Mouse (Mus musculus) kidney, embryonic 14.5 days (tissue): ENCODE results near the gene Ano3. TPM values are rescaled to one million over a fixed set of nuclear protein-coding genes. Genes with fewer than 3 reads are reported as not detected.

Experiments
- ATAC-seq: fragments of 200-750 bp; cut with Nextera tagmentation; 2 replicates; pipeline ENCODE4 v1.8.0; 2017; ENCODE audit warnings: moderate number of reproducible peaks, mild to moderate bottlenecking, moderate TSS enrichment, moderate library complexity; ENCODE audit not compliant: low FRiP score, low TSS enrichment
- H3K27ac ChIP-seq: fragments of 300-500 bp; sonication (generic); 2 replicates; pipeline ENCODE4 v1.5.1; 2014; ENCODE audit warnings: low read depth, mild to moderate bottlenecking, low read length, moderate library complexity, mixed read lengths
- H3K27me3 ChIP-seq: fragments of 300-500 bp; sonication (generic); 2 replicates; pipeline ENCODE4 v1.6.1; 2014; ENCODE audit warnings: mild to moderate bottlenecking, low read length; ENCODE audit not compliant: control insufficient read depth, insufficient read depth
- H3K36me3 ChIP-seq: fragments of 300-500 bp; sonication (generic); 2 replicates; pipeline ENCODE4 v1.6.1; 2014; ENCODE audit warnings: low read length, mixed read lengths; ENCODE audit not compliant: control insufficient read depth, insufficient read depth
- H3K4me1 ChIP-seq: fragments of 300-500 bp; sonication (generic); 2 replicates; pipeline ENCODE4 v1.6.1; 2014; ENCODE audit warnings: low read length, mixed read lengths; ENCODE audit not compliant: control insufficient read depth, insufficient read depth
- H3K4me2 ChIP-seq: fragments of 300-500 bp; sonication (generic); replicated peaks from 2 replicates; pipeline ENCODE4 v1.6.1; 2014; ENCODE audit warnings: low read depth, mild to moderate bottlenecking, low read length
- H3K4me3 ChIP-seq: fragments of 300-500 bp; sonication (generic); 2 replicates; pipeline ENCODE4 v1.5.1; 2014; ENCODE audit warnings: mild to moderate bottlenecking, low read length
- H3K9ac ChIP-seq: fragments of 300-500 bp; sonication (generic); 2 replicates; pipeline ENCODE4 v1.6.1; 2014; ENCODE audit warnings: low read depth, mild to moderate bottlenecking, low read length, moderate library complexity
- H3K9me3 ChIP-seq: fragments of 300-500 bp; sonication (generic); 2 replicates; pipeline ENCODE4 v1.6.1; 2016; ENCODE audit warnings: low read length; ENCODE audit not compliant: control insufficient read depth
- WGBS: fragments of 180-500 bp; shearing (Covaris S2); extraction: QIAGEN DNeasy Blood & Tissue Kit; methylation state at CpG from one replicate; pipeline ENCODE4 v1.1.7; 2014; 5-methylcytosine and 5-hydroxymethylcytosine counted together
- polyA plus RNA-seq: library from polyadenylated mRNA; unstranded; fragments of >200 nt; fragmentation: Nextera tagmentation; extraction: Ambion mirVana; gene quantifications from 2 replicates; pipeline ENCODE4 v1.2.1, GENCODE M21; 2014

The Ano3 gene
- polyA plus RNA-seq, 1 experiment from 2014 or later: 0.70 TPM

DNA sequence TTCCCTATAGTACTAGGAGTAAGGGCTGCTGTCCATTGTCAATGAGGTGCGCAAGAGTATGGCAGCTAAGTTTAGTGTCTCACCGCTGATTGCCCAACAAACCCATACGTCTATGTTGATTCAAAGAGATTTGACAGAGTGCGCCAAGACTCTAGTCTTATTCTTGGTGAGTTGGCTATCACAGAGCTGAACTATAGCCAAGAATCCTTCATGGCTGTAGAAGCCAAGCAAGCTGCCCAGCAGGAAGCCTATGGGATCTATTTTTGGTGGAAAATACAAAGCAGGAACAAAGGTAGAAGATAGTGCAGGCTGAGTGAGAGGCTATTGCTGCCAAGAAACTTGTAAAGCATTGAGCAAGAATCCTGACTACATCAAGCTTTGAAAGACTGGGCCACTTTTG, 87.3 kb downstream of the Ano3 start:
- Histone ChIP-seq H3K9me3 (no peaks in the 10 kb centered on the region), H3K27ac (no peak overlapping the region), H3K4me1 (no peaks in the 10 kb centered on the region), H3K4me2 (no peak overlapping the region), H3K27me3 (no peaks in the 10 kb centered on the region), H3K4me3 (no peak overlapping the region), H3K9ac (no peak overlapping the region), H3K36me3 (no peaks in the 10 kb centered on the region)
- WGBS: 96% methylated on average over 4 of the region's 4 CpGs
- no peak for ATAC-seq

DNA sequence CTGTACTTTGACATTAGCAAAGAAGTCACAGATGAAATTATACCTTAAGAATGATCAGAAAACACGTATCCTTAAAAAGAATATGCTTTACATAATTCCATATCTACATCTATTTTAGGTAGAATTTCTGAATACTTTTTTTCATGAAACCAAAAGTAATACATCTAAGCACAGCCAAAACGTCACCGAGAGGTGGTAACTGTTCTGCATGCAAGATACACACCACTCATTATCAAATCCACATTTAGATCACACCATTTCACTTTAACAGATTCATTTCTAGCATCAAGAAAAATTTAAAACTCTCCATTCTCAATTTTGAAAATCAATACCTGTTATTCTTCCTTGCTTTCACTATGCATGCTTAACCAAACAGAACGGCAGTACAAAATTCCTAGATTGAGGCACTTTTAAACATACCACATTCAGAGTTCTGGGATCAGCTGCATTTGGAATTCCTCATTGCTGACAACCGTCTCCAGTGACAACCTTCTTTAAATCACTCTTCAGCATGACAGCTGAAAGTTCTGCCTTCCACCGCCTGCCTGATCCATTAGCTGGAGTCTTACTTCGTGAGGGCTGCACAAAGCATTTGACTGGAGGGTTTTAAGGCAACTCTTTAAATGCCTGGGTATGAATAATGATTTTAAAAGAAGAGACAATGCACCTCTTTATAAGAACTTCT, 111.0 kb downstream of the Ano3 start:
- H3K9me3 ChIP-seq: no peaks in the 10 kb centered on the region
- H3K4me2 ChIP-seq: no peak overlapping the region
- ATAC-seq: no peak
- H3K27ac ChIP-seq: no peak overlapping the region
- H3K9ac ChIP-seq: no peak overlapping the region
- no peaks in the 10 kb centered on the region for H3K36me3 ChIP-seq
- H3K4me1 ChIP-seq: no peaks in the 10 kb centered on the region
- no peaks in the 10 kb centered on the region for H3K27me3 ChIP-seq
- no peak overlapping the region for H3K4me3 ChIP-seq
- WGBS: 64% methylated on average over 7 of the region's 7 CpGs

DNA sequence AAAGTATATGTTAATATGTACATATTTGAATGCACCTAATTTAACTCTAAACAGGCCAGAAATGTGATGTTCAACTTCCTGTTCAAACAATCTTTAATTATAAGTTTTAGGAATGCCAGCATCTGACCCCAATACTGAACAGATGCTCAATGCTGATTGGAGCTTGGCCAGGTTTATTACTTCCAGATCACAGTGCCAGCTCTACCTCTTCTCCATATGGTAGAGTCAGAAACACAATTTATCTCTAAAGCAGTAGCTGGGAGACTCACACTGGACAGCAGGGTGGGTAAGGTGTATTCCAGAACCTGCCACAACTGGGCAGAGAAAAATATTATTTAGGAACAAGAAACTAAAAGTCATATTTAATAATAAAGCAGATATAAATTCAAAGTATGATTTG, 134.5 kb downstream of the Ano3 start:
- Histone ChIP-seq H3K27ac (no peak overlapping the region), H3K4me3 (no peak overlapping the region), H3K36me3 (no peaks in the 10 kb centered on the region), H3K27me3 (no peaks in the 10 kb centered on the region), H3K9ac (no peak overlapping the region), H3K4me1 (no peaks in the 10 kb centered on the region), H3K4me2 (no peak overlapping the region), H3K9me3 (no peaks in the 10 kb centered on the region)
- no peak for ATAC-seq

DNA sequence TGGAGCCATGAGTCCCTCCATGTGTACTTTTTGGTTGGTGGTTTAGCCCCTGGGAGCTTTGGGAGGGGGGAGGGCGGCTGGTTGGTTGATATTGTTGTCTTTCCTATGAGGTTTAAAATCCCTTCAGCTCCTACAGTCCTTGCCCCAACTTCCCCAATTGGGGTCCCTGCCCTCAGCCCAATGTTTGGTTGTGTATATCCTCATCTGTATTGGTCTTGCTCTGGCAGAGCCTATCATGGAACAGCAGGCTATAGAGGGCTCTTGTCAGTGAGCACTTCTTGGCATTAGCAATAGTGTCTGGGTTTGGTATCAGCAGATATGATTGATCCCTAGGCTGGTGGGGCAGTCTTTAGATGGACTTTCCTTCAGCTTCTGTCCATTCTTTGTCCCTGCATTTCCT, 135.8 kb downstream of the Ano3 start:
- Histone ChIP-seq H3K9ac (no peak overlapping the region), H3K27ac (no peak overlapping the region), H3K4me1 (no peaks in the 10 kb centered on the region), H3K4me2 (no peak overlapping the region), H3K36me3 (no peaks in the 10 kb centered on the region), H3K27me3 (no peaks in the 10 kb centered on the region), H3K4me3 (no peak overlapping the region), H3K9me3 (no peaks in the 10 kb centered on the region)
- ATAC-seq: no peak
- WGBS: 81% methylated on average over 1 of the region's 1 CpGs

DNA sequence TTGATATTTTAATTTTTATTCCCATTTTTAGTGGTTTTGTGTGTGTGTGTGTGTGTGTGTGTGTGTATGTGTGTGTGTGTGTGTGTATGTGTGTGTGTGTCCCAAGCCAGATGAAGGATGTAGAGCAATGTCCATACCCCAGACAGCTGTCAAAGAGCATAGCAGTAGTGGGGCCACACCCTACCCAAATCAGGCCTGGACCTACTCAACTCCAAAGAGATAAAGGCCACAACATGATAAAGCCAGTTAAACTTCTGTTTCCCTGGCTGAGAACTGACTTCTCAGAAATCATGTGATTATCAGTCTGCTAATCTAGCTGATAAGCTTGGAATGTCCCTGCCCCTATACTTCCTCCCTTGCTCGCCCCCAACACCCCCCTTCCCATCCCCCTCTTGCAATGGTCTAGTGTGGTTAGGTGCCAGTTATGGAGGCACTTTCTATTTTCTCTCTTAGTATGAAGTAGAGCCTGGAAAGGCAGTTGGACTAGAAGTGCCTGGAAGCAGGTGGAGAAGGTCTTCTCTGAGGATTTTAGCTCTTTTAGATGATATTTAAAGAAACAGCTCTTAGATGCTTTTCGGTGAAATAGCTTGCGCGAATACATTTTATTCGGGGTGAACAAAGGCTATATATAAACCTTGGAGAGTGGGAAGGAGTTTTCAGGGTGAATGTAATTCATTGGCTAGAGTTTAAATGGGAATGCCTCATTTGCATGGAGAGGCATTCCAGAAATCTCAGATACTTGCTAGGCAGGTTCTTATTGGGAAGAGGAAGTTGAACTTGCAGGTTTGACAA, 144.2 kb downstream of the Ano3 start:
- H3K4me1 ChIP-seq: no peaks in the 10 kb centered on the region
- no peak overlapping the region for H3K4me3 ChIP-seq
- no peak overlapping the region for H3K27ac ChIP-seq
- H3K36me3 ChIP-seq: no peaks in the 10 kb centered on the region
- 90% methylated on average over 5 of the region's 5 CpGs for WGBS
- H3K27me3 ChIP-seq: no peaks in the 10 kb centered on the region
- no peaks in the 10 kb centered on the region for H3K9me3 ChIP-seq
- H3K4me2 ChIP-seq: no peak overlapping the region
- H3K9ac ChIP-seq: no peak overlapping the region
- ATAC-seq: no peak

DNA sequence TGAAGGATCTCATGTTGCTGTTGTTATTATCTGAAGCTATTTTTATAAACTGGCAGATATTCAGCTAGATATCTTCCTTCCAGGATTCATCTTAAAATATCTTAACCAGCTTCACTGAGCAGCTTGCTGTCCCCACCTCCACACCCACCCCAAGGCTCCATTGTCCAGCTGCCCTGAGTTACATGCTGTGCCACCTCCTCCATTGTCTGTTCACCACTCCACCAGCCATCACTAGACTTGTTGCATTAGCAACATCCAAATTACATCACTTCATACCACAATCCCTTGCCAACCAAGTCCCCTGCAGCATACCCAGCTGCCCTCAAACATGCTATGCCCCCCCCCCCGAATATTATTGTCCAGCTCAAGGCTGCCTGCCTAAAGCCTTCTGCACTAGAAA, 154.8 kb downstream of the Ano3 start:
- Histone ChIP-seq H3K9me3 (no peaks in the 10 kb centered on the region), H3K27me3 (no peaks in the 10 kb centered on the region), H3K27ac (no peak overlapping the region), H3K4me2 (no peak overlapping the region), H3K9ac (no peak overlapping the region), H3K4me3 (no peak overlapping the region), H3K4me1 (no peaks in the 10 kb centered on the region), H3K36me3 (no peaks in the 10 kb centered on the region)
- WGBS: 54% methylated on average over 1 of the region's 1 CpGs
- ATAC-seq: no peak

DNA sequence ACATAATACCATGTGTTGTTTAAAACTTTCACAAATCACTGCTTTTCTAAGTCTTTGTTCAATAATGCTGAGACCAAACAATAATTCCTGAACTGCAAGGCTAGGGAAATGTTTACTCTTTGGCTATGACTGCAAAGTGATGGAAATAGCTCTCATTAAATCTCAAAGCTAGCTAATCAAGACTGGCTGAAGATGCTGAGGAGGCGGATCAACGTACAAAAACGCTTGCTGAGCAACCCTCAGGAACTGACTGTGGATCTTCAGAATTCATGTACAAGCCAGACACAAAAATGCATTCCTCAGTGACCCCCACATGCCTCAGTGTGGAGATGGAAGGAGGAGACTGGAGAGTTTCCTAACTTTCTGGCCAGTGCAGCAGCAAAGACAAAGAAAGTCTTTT, 155.3 kb downstream of the Ano3 start:
- no peak overlapping the region for H3K4me2 ChIP-seq
- no peak overlapping the region for H3K27ac ChIP-seq
- ATAC-seq: no peak
- no peaks in the 10 kb centered on the region for H3K4me1 ChIP-seq
- no peak overlapping the region for H3K4me3 ChIP-seq
- H3K27me3 ChIP-seq: no peaks in the 10 kb centered on the region
- no peaks in the 10 kb centered on the region for H3K36me3 ChIP-seq
- no peaks in the 10 kb centered on the region for H3K9me3 ChIP-seq
- 80% methylated on average over 3 of the region's 3 CpGs for WGBS
- H3K9ac ChIP-seq: no peak overlapping the region

DNA sequence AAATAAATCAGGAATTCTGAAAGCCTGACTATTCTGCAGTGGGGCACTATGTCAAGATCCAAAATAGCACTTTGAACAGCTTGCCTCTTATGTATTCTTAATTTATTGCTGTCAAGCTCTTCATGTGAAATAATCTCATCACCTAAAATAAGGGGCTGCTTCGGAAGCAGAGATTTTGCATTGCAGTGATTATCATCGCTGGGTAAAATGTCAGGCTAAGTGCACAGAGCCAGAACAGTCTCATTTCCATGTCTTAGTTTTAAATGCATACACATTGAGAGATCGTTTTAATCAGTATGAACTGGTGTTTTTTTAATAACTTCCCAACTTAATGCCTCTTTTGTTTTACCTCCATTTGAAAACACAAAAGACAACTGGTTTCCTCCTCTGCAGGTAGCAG, 163.3 kb downstream of the Ano3 start:
- no peak overlapping the region for H3K9ac ChIP-seq
- WGBS: 87% methylated on average over 3 of the region's 3 CpGs
- no peaks in the 10 kb centered on the region for H3K4me1 ChIP-seq
- no peaks in the 10 kb centered on the region for H3K27me3 ChIP-seq
- H3K9me3 ChIP-seq: no peaks in the 10 kb centered on the region
- ATAC-seq: no peak
- H3K36me3 ChIP-seq: no peaks in the 10 kb centered on the region
- H3K27ac ChIP-seq: no peak overlapping the region
- H3K4me2 ChIP-seq: no peak overlapping the region
- H3K4me3 ChIP-seq: no peak overlapping the region

DNA sequence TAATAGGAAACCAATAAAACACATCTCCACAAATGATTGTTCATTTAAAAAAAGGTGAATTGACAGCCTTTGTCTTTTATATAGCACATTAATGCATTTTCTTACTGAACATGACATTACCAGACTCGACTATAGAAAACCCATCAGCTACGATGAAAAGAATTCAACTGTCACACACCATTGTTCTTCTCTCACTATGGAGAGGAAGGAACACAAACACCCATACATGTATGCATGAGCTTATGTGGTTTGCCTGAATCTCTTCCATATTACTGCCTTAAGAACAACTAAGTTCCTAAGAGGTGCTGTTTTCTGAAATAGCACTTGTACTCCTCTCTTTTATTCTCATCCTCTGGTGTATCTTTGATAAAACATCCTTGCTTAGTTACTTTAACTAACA, 191.3 kb downstream of the Ano3 start:
- no peak overlapping the region for H3K9ac ChIP-seq
- H3K4me3 ChIP-seq: no peak overlapping the region
- ATAC-seq: no peak
- no peak overlapping the region for H3K4me2 ChIP-seq
- H3K4me1 ChIP-seq: no peaks in the 10 kb centered on the region
- H3K27me3 ChIP-seq: no peaks in the 10 kb centered on the region
- no peaks in the 10 kb centered on the region for H3K36me3 ChIP-seq
- H3K27ac ChIP-seq: no peak overlapping the region
- WGBS: 85% methylated on average over 2 of the region's 2 CpGs
- no peaks in the 10 kb centered on the region for H3K9me3 ChIP-seq
